Mouse (Mus musculus): ENCODE measurements around the gene Olfr510. TPM values are rescaled to one million over a fixed set of nuclear protein-coding genes. Genes with fewer than 3 reads are reported as not detected.

The Olfr510 gene
- total and polyA plus RNA-seq, 3 experiments, result not detected

- Histone ChIP-seq H3K27ac (ENCODE audit: insufficient read depth, low read depth) (no peak within 1 kb of the TSS), H3K9ac (ENCODE audit: insufficient read depth, low read depth) (no peak within 1 kb of the TSS), H3K27me3 (replicated peaks) (no peaks in the 10 kb centered on the region), H3K4me3 (replicated peaks in 1 of 3; ENCODE audit: low read depth in 2 of 3, low read length in 2 of 3, poor library complexity in 1 of 3) (no peak within 1 kb of the TSS), H3K36me3 (replicated peaks in 1 of 2; ENCODE audit: control insufficient read depth in 1 of 2, insufficient read depth in 1 of 2, low read length in 1 of 2) (no peaks in the 10 kb centered on the region), H3K4me2 (ENCODE audit: insufficient read depth, low read depth, poor library complexity, severe bottlenecking) (no peak within 1 kb of the TSS), H3K9me3 (replicated peaks; ENCODE audit: low read length) (peaks cover 7% of the 10 kb centered on the region), H3K4me1 (ENCODE audit: control insufficient read depth in 1 of 2, insufficient read depth in 2 of 2) (no peaks in the 10 kb centered on the region), H3K79me2 (replicated peaks; ENCODE audit: control insufficient read depth, extremely low read depth, insufficient read depth, poor library complexity, severe bottlenecking) (no peaks in the 10 kb centered on the region)
- TF ChIP-seq TCF12 (IDR thresholded peaks at IDR 0.05; ENCODE audit: low read depth, low read length), result no peak
- no peak for TF ChIP-seq CHD1 (IDR thresholded peaks at IDR 0.05; ENCODE audit: low read depth, low read length)
- TF ChIP-seq MYC (IDR thresholded peaks at IDR 0.05; ENCODE audit: low read depth, low read length), result no peak
- no peak for TF ChIP-seq ELF1 (IDR thresholded peaks at IDR 0.05; ENCODE audit: low read depth, low read length)
- TF ChIP-seq GABPA (IDR thresholded peaks at IDR 0.05; ENCODE audit: insufficient replicate concordance, low read depth, low read length), result no peak
- TF ChIP-seq ETS1 (conservative IDR thresholded peaks at IDR 0.05; ENCODE audit: low read depth, low read length), result no peak
- in situ Hi-C loops (cut with MboI; ENCODE audit: low pct_ligation_motif_present, low pct_unique_long_range_greater_than_20kb, low sequenced_read_pairs) (no loop called here), dilution Hi-C loops (cut with MboI; ENCODE audit: extremely low pct_ligation_motif_present, extremely low pct_unique_long_range_greater_than_20kb, low sequenced_read_pairs) (no loop called here)
- DNase-seq (ENCODE audit: extremely low read depth), result no peak
These were observed 46.8 kb downstream of the Olfr510 start, which contains the start of gene Olfr512 for GRCm38 (mm10) chr7:108713020-108713419. Gene Olfr512 (plus strand): TSS chr7:108713320.

Other genes starting within 250 kb of the Olfr510 start
- not detected in 2 replicates for gene Olfr497, start 246.0 kb upstream of the Olfr510 start, total RNA-seq (2012; rRNA removed)
- not detected in 2 replicates for gene Olfr497, start 246.0 kb upstream of the Olfr510 start, total RNA-seq (2014; rRNA removed)
- gene Olfr497, start 246.0 kb upstream of the Olfr510 start, polyA plus RNA-seq (2012; ENCODE audit: insufficient read length, low read depth), result not detected in 2 replicates
- gene Olfr498, start 201.1 kb upstream of the Olfr510 start, total RNA-seq (2012; rRNA removed), result not detected in 2 replicates
- gene Olfr498, start 201.1 kb upstream of the Olfr510 start, total RNA-seq (2014; rRNA removed), result not detected in 2 replicates
- not detected in 2 replicates for gene Olfr498, start 201.1 kb upstream of the Olfr510 start, polyA plus RNA-seq (2012; ENCODE audit: insufficient read length, low read depth)
- gene Olfr502, start 141.4 kb upstream of the Olfr510 start, total RNA-seq (2012; rRNA removed), result not detected in 2 replicates
- gene Olfr502, start 141.4 kb upstream of the Olfr510 start, total RNA-seq (2014; rRNA removed), result not detected in 2 replicates
- gene Olfr502, start 141.4 kb upstream of the Olfr510 start, polyA plus RNA-seq (2012; ENCODE audit: insufficient read length, low read depth), result not detected in 2 replicates
- not detected in 2 replicates for gene Olfr503, start 121.9 kb upstream of the Olfr510 start, total RNA-seq (2012; rRNA removed)
- not detected in 2 replicates for gene Olfr503, start 121.9 kb upstream of the Olfr510 start, total RNA-seq (2014; rRNA removed)
- gene Olfr503, start 121.9 kb upstream of the Olfr510 start, polyA plus RNA-seq (2012; ENCODE audit: insufficient read length, low read depth), result not detected in 2 replicates
- gene Olfr504, start 100.6 kb upstream of the Olfr510 start, total RNA-seq (2012; rRNA removed), result not detected in 2 replicates
- not detected in 2 replicates for gene Olfr504, start 100.6 kb upstream of the Olfr510 start, total RNA-seq (2014; rRNA removed)
- not detected in 2 replicates for gene Olfr504, start 100.6 kb upstream of the Olfr510 start, polyA plus RNA-seq (2012; ENCODE audit: insufficient read length, low read depth)
- gene Olfr506, start 55.6 kb upstream of the Olfr510 start, total RNA-seq (2012; rRNA removed), result not detected in 2 replicates
- gene Olfr506, start 55.6 kb upstream of the Olfr510 start, total RNA-seq (2014; rRNA removed), result not detected in 2 replicates
- not detected in 2 replicates for gene Olfr506, start 55.6 kb upstream of the Olfr510 start, polyA plus RNA-seq (2012; ENCODE audit: insufficient read length, low read depth)
- gene Olfr507, start 44.6 kb upstream of the Olfr510 start, total RNA-seq (2012; rRNA removed), result not detected in 2 replicates
- not detected in 2 replicates for gene Olfr507, start 44.6 kb upstream of the Olfr510 start, total RNA-seq (2014; rRNA removed)
- gene Olfr507, start 44.6 kb upstream of the Olfr510 start, polyA plus RNA-seq (2012; ENCODE audit: insufficient read length, low read depth), result not detected in 2 replicates
- not detected in 2 replicates for gene Olfr508, start 36.4 kb upstream of the Olfr510 start, total RNA-seq (2012; rRNA removed)
- gene Olfr508, start 36.4 kb upstream of the Olfr510 start, total RNA-seq (2014; rRNA removed), result not detected in 2 replicates
- not detected in 2 replicates for gene Olfr508, start 36.4 kb upstream of the Olfr510 start, polyA plus RNA-seq (2012; ENCODE audit: insufficient read length, low read depth)
- not detected in 2 replicates for gene Olfr509, start 14.5 kb upstream of the Olfr510 start, total RNA-seq (2012; rRNA removed)
- gene Olfr509, start 14.5 kb upstream of the Olfr510 start, total RNA-seq (2014; rRNA removed), result not detected in 2 replicates
- not detected in 2 replicates for gene Olfr509, start 14.5 kb upstream of the Olfr510 start, polyA plus RNA-seq (2012; ENCODE audit: insufficient read length, low read depth)
- not detected in 2 replicates for gene Olfr512, start 46.9 kb downstream of the Olfr510 start, total RNA-seq (2012; rRNA removed)
- gene Olfr512, start 46.9 kb downstream of the Olfr510 start, total RNA-seq (2014; rRNA removed), result not detected in 2 replicates
- not detected in 2 replicates for gene Olfr512, start 46.9 kb downstream of the Olfr510 start, polyA plus RNA-seq (2012; ENCODE audit: insufficient read length, low read depth)
- not detected in 2 replicates for gene Olfr513, start 84.6 kb downstream of the Olfr510 start, total RNA-seq (2012; rRNA removed)
- not detected in 2 replicates for gene Olfr513, start 84.6 kb downstream of the Olfr510 start, total RNA-seq (2014; rRNA removed)
- gene Olfr513, start 84.6 kb downstream of the Olfr510 start, polyA plus RNA-seq (2012; ENCODE audit: insufficient read length, low read depth), result not detected in 2 replicates
- not detected in 2 replicates for gene Olfr514, start 159.6 kb downstream of the Olfr510 start, total RNA-seq (2012; rRNA removed)
- gene Olfr514, start 159.6 kb downstream of the Olfr510 start, total RNA-seq (2014; rRNA removed), result not detected in 2 replicates
- gene Olfr514, start 159.6 kb downstream of the Olfr510 start, polyA plus RNA-seq (2012; ENCODE audit: insufficient read length, low read depth), result not detected in 2 replicates
- not detected in 2 replicates for gene Olfr516, start 184.1 kb downstream of the Olfr510 start, total RNA-seq (2012; rRNA removed)
- not detected in 2 replicates for gene Olfr516, start 184.1 kb downstream of the Olfr510 start, total RNA-seq (2014; rRNA removed)
- gene Olfr516, start 184.1 kb downstream of the Olfr510 start, polyA plus RNA-seq (2012; ENCODE audit: insufficient read length, low read depth), result not detected in 2 replicates
- gene Olfr517, start 206.0 kb downstream of the Olfr510 start, total RNA-seq (2012; rRNA removed), result not detected in 2 replicates
- gene Olfr517, start 206.0 kb downstream of the Olfr510 start, total RNA-seq (2014; rRNA removed), result not detected in 2 replicates
- gene Olfr517, start 206.0 kb downstream of the Olfr510 start, polyA plus RNA-seq (2012; ENCODE audit: insufficient read length, low read depth), result not detected in 2 replicates
- gene Olfr518, start 218.6 kb downstream of the Olfr510 start, total RNA-seq (2012; rRNA removed), result not detected in 2 replicates
- gene Olfr518, start 218.6 kb downstream of the Olfr510 start, total RNA-seq (2014; rRNA removed), result not detected in 2 replicates
- not detected in 2 replicates for gene Olfr518, start 218.6 kb downstream of the Olfr510 start, polyA plus RNA-seq (2012; ENCODE audit: insufficient read length, low read depth)
- gene Olfr519, start 228.0 kb downstream of the Olfr510 start, total RNA-seq (2012; rRNA removed), result not detected in 2 replicates
- gene Olfr519, start 228.0 kb downstream of the Olfr510 start, total RNA-seq (2014; rRNA removed), result not detected in 2 replicates
- gene Olfr519, start 228.0 kb downstream of the Olfr510 start, polyA plus RNA-seq (2012; ENCODE audit: insufficient read length, low read depth), result not detected in 2 replicates